Mouse (Mus musculus): ENCODE measurements around the gene Vps13c.

Vps13c gene

GRCm38 (mm10) chr9:67883349-67883984 lies 43.3 kb downstream of the Vps13c start:
- DNase-seq (ENCODE audit: low spot score in 2 of 2), result no peak

GRCm38 (mm10) chr9:67884095-67884494 lies 43.9 kb downstream of the Vps13c start:
- no peak for DNase-seq (ENCODE audit: low spot score in 2 of 2)

GRCm38 (mm10) chr9:67886981-67887720 lies 47.0 kb downstream of the Vps13c start:
- DNase-seq (ENCODE audit: low spot score in 2 of 2), result peak in 1 of 2 experiments; percentile 6

GRCm38 (mm10) chr9:67893474-67893873 lies 53.3 kb downstream of the Vps13c start:
- no peak for DNase-seq (ENCODE audit: low spot score in 2 of 2)

GRCm38 (mm10) chr9:67896646-67897295 lies 56.6 kb downstream of the Vps13c start:
- no peak for DNase-seq (ENCODE audit: low spot score in 2 of 2)

- no peak for DNase-seq (ENCODE audit: low spot score in 2 of 2)
These were observed 60.2 kb downstream of the Vps13c start for GRCm38 (mm10) chr9:67900398-67900797.

GRCm38 (mm10) chr9:67904355-67904754 lies 64.2 kb downstream of the Vps13c start:
- DNase-seq (ENCODE audit: low spot score in 2 of 2), result no peak

GRCm38 (mm10) chr9:67905541-67905940 lies 65.3 kb downstream of the Vps13c start:
- DNase-seq (ENCODE audit: low spot score in 2 of 2), result no peak

- no peak for DNase-seq (ENCODE audit: low spot score in 2 of 2)
These were observed 74.5 kb downstream of the Vps13c start for GRCm38 (mm10) chr9:67914681-67915080.

GRCm38 (mm10) chr9:67922350-67922749 lies 82.2 kb downstream of the Vps13c start:
- DNase-seq (ENCODE audit: low spot score in 2 of 2), result no peak

GRCm38 (mm10) chr9:67930629-67931028 lies 90.4 kb downstream of the Vps13c start:
- DNase-seq (ENCODE audit: low spot score in 2 of 2), result no peak

GRCm38 (mm10) chr9:67937286-67937685 lies 97.1 kb downstream of the Vps13c start:
- no peak for DNase-seq (ENCODE audit: low spot score in 2 of 2)

GRCm38 (mm10) chr9:67955466-67956010 lies 115.3 kb downstream of the Vps13c start:
- no peak for DNase-seq (ENCODE audit: low spot score in 2 of 2)

GRCm38 (mm10) chr9:67961953-67962352 lies 121.8 kb downstream of the Vps13c start:
- no peak for DNase-seq (ENCODE audit: low spot score in 2 of 2)

- DNase-seq (ENCODE audit: low spot score in 2 of 2), result no peak
These were observed 125.7 kb downstream of the Vps13c start for GRCm38 (mm10) chr9:67965889-67966288.

GRCm38 (mm10) chr9:67967011-67967410 lies 126.8 kb downstream of the Vps13c start:
- no peak for DNase-seq (ENCODE audit: low spot score in 2 of 2)

- no peak for DNase-seq (ENCODE audit: low spot score in 2 of 2)
These were observed 133.3 kb downstream of the Vps13c start for GRCm38 (mm10) chr9:67973451-67973850.

- DNase-seq (ENCODE audit: low spot score in 2 of 2), result no peak
These were observed 135.3 kb downstream of the Vps13c start for GRCm38 (mm10) chr9:67975491-67975890.

GRCm38 (mm10) chr9:68006566-68006965 lies 166.4 kb downstream of the Vps13c start:
- no peak for DNase-seq (ENCODE audit: low spot score in 2 of 2)

GRCm38 (mm10) chr9:68014991-68015396 lies 174.8 kb downstream of the Vps13c start:
- peak; percentile 3 to 6 for DNase-seq (ENCODE audit: low spot score in 2 of 2)

- no peak for DNase-seq (ENCODE audit: low spot score in 2 of 2)
These were observed 176.2 kb downstream of the Vps13c start for GRCm38 (mm10) chr9:68016255-68016954.
